Mouse (Mus musculus) kidney, embryonic 15.5 days (tissue): ENCODE measurements around the gene Eras. TPM values are rescaled to one million over a fixed set of nuclear protein-coding genes. Genes with fewer than 3 reads are reported as not detected.
"Not testable (repeated sequence)": the region's sequence is repeated elsewhere in the genome, so short reads cannot be mapped to it uniquely, and the experiment has no call there.

Source experiments
- ATAC-seq: fragments of 200-750 bp; cut with Nextera tagmentation; replicated peaks from 2 replicates; pipeline ENCODE4 v1.8.0; 2017; ENCODE audit warnings: moderate TSS enrichment; ENCODE audit not compliant: low FRiP score
- H3K27ac ChIP-seq: fragments of 300-500 bp; sonication (generic); 2 replicates; pipeline ENCODE4 v1.5.1; 2015; ENCODE audit warnings: mild to moderate bottlenecking, inconsistent platforms
- H3K27me3 ChIP-seq: fragments of 300-500 bp; sonication (generic); 2 replicates; pipeline ENCODE4 v1.6.1; 2015; ENCODE audit warnings: inconsistent platforms
- H3K36me3 ChIP-seq: fragments of 300-500 bp; sonication (generic); 2 replicates; pipeline ENCODE4 v1.6.1; 2015; ENCODE audit warnings: inconsistent platforms
- H3K4me1 ChIP-seq: fragments of 300-500 bp; sonication (generic); 2 replicates; pipeline ENCODE4 v1.6.1; 2015; ENCODE audit warnings: inconsistent platforms
- H3K4me2 ChIP-seq: fragments of 300-500 bp; sonication (generic); 2 replicates; pipeline ENCODE4 v1.6.1; 2015; ENCODE audit warnings: moderate library complexity, mild to moderate bottlenecking, inconsistent platforms
- H3K4me3 ChIP-seq: fragments of 300-500 bp; sonication (generic); replicated peaks from 2 replicates; pipeline ENCODE4 v1.5.1; 2015; ENCODE audit warnings: mild to moderate bottlenecking, inconsistent platforms
- H3K9ac ChIP-seq: fragments of 300-500 bp; sonication (generic); 2 replicates; pipeline ENCODE4 v1.6.1; 2015; ENCODE audit warnings: mild to moderate bottlenecking, inconsistent platforms
- H3K9me3 ChIP-seq: fragments of 300-500 bp; sonication (generic); replicated peaks from 2 replicates; pipeline ENCODE4 v1.6.1; 2016; ENCODE audit warnings: inconsistent platforms
- WGBS: fragments of 180-500 bp; shearing (Covaris S2); methylation state at CpG from one replicate; pipeline ENCODE4 v1.1.7; 2015; ENCODE audit warnings: mixed read lengths; 5-methylcytosine and 5-hydroxymethylcytosine counted together
- polyA plus RNA-seq: library from polyadenylated mRNA; unstranded; fragments of >200 nt; fragmentation: Nextera tagmentation; extraction: Ambion mirVana; gene quantifications from 2 replicates; pipeline ENCODE4 v1.2.1, GENCODE M21; 2015

The Eras gene
- polyA plus RNA-seq, 1 experiment from 2014 or later: not detected

DNA sequence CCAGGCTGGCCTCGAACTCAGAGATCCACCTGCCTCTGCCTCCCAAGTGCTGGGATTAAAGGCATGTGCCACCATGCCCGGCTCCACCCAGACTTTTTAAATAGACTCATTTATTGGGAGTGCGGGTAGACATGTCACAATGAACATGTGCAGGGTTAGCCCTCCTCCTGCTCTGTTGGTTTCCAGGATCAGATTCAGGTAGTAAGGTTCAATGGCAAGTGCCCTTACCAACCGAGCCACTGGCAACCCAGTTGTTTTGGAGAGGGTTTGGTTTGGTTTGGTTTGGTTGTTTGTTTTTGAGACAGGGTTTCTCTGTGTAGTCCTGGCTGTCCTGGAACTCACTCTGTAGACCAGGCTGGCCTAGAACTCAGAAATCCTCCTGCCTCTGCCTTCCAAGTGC lies 19.2 kb downstream of the Eras start, which contains the start of gene Gm10490:
TSS of gene Gm10490 (plus strand) at position 301 of the 400 bp plus-strand sequence.
- H3K27ac ChIP-seq, H3K4me2 ChIP-seq, H3K9me3 ChIP-seq, H3K27me3 ChIP-seq, H3K4me3 ChIP-seq, H3K4me1 ChIP-seq, ATAC-seq, H3K9ac ChIP-seq: not testable (repeated sequence)
- WGBS: 91% methylated on average over 4 of the region's 4 CpGs
- peaks cover 19% of the 10 kb centered on the region for H3K36me3 ChIP-seq

DNA sequence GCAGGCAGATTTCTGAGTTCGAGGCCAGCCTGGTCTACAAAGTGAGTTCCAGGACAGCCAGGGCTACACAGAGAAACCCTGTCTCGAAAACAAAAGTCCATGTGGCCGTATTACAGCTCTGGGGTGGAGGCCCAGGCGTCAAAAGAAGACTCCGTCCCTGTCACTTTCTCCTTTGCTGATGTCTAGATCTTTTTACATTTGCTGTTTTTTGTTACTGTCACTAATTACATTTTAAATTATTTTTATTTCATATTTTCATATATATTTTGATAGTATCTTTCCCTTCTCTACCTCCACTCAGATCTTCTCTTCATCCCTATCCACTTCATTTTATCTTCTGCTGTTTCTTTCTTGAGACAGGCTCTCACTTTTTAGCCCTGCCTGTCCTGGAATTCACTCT lies 20.7 kb downstream of the Eras start, which contains the start of gene Gm10491:
TSS of gene Gm10491 (minus strand) at position 101 of the 400 bp plus-strand sequence.
- no peaks in the 10 kb centered on the region for H3K27me3 ChIP-seq
- no peak for ATAC-seq
- no peaks in the 10 kb centered on the region for H3K4me1 ChIP-seq
- peaks cover 27% of the 10 kb centered on the region for H3K36me3 ChIP-seq
- H3K27ac ChIP-seq: no peak within 1 kb of the TSS
- H3K4me3 ChIP-seq: no peak within 1 kb of the TSS
- H3K9me3 ChIP-seq: no peaks in the 10 kb centered on the region
- H3K4me2 ChIP-seq: no peak within 1 kb of the TSS
- 85% methylated on average over 5 of the region's 5 CpGs for WGBS
- no peak within 1 kb of the TSS for H3K9ac ChIP-seq

DNA sequence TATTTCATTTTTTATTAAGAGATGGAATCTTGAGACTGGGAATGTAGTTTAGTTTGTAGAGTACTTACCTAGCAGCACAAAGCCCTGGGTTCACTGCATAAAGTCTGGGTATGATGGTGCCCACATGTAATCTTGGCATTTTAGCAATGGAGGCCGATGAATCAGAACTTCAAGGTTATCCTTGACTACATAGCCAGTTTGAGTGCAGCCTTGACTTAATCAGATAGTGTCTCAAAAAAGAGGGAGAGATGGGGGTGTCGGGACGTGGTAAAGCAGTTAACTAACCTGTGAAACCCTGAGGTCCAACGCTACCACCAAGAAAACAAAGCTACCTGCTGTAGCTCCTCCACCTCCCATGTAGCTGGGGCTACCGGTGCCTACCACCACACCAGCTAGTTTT lies 24.0 kb downstream of the Eras start:
- ATAC-seq: no peak
- Histone ChIP-seq H3K9me3 (no peaks in the 10 kb centered on the region), H3K36me3 (peaks cover 27% of the 10 kb centered on the region), H3K4me2 (no peak overlapping the region), H3K27ac (no peak overlapping the region), H3K9ac (no peak overlapping the region), H3K4me3 (no peak overlapping the region), H3K27me3 (no peaks in the 10 kb centered on the region), H3K4me1 (0 out of 2 replicates have a peak, but pooled peaks cover 3% of the 10 kb centered on the region)
- WGBS: 94% methylated on average over 5 of the region's 5 CpGs

DNA sequence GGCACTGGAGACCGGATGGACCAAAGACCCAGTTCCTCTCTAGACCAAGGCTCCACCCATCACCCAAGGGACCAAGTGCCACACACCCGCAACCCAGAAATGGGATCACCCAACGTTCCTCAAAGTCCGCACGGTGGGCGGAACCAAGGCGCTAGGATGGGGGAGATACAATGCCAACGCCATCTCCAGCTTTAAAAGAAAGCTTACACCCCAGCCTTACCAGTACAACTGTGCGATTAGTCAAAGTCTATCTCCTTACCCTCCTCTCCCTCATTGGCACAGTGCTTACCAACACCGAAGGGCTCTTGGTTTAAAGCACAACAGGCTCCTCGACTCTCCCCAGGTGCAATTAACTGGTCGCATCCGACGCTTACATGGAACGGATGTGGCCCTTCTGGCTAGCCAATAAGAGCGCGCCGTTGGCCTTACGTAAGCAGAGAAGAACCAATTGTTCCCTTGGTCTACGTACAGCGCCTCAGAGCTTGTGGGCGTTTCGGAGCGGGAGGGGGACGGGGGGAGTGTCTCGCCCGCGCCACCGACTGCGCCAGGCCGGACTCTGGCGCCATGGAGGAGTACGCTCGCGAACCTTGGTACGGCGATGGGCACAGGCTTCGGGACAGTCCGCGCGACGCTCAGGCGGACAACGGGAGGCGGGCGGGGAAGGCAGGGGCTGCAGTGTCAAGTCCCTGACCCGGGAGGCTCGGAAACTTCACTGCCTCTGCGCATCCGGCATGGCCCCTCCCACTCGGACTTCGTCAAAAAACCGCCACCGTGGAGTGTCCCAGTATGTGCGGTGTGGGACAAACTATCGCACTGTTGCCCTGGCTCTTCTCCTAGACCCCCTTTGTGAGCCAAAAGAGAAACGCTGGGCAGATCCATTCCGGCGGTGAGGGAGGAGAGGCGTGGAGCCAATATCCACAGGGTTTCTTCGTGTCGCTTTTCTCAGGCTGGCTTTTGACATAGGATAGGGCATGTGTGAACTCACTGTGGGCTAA lies 29.2 kb downstream of the Eras start, which contains the start of the genes Pqbp1 and Timm17b:
TSS of gene Pqbp1 (minus strand) at position 390 of the 995 bp plus-strand sequence.
TSS of gene Timm17b (plus strand) at position 478 of the 995 bp plus-strand sequence.
- Histone ChIP-seq H3K9me3 (no peaks in the 10 kb centered on the region), H3K27ac (peak within 1 kb of the TSS; percentile 88), H3K4me3 (peak within 1 kb of the TSS; percentile 67), H3K9ac (peak within 1 kb of the TSS; percentile 50), H3K4me2 (peak within 1 kb of the TSS; percentile 58), H3K27me3 (no peaks in the 10 kb centered on the region), H3K4me1 (0 out of 2 replicates have a peak, but pooled peaks cover 9% of the 10 kb centered on the region), H3K36me3 (peaks cover 27% of the 10 kb centered on the region)
- peak; percentile 99 for ATAC-seq
- WGBS: 21% methylated on average over 62 of the region's 62 CpGs

DNA sequence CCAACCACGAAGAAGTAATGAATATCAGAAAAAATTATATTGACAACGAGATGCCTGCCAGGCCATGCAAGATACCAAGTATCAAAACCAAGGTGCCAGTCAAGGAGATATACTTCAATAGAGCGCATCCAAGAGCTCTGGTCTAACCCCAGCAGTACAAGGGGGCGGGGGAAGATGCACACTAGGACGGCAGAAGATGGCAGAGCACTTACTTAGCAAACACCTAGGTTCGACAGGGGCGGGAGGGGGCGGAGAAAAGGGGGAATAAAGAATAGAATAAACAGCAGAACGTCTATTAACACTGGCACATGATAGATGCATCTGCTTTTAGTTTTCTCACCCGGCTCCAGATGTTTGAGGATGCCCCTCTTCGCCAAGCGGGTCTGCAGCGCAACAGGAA lies 30.2 kb downstream of the Eras start:
- Histone ChIP-seq H3K27ac (peak overlapping the region; percentile 88; the same call in 1 of the 2 replicates), H3K4me3 (peak overlapping the region; percentile 67), H3K9ac (peak overlapping the region; percentile 50), H3K27me3 (no peaks in the 10 kb centered on the region), H3K9me3 (no peaks in the 10 kb centered on the region), H3K4me2 (peak overlapping the region; percentile 58), H3K36me3 (peaks cover 26% of the 10 kb centered on the region), H3K4me1 (0 out of 2 replicates have a peak, but pooled peaks cover 9% of the 10 kb centered on the region)
- no peak for ATAC-seq
- WGBS: 32% methylated on average over 13 of the region's 13 CpGs

DNA sequence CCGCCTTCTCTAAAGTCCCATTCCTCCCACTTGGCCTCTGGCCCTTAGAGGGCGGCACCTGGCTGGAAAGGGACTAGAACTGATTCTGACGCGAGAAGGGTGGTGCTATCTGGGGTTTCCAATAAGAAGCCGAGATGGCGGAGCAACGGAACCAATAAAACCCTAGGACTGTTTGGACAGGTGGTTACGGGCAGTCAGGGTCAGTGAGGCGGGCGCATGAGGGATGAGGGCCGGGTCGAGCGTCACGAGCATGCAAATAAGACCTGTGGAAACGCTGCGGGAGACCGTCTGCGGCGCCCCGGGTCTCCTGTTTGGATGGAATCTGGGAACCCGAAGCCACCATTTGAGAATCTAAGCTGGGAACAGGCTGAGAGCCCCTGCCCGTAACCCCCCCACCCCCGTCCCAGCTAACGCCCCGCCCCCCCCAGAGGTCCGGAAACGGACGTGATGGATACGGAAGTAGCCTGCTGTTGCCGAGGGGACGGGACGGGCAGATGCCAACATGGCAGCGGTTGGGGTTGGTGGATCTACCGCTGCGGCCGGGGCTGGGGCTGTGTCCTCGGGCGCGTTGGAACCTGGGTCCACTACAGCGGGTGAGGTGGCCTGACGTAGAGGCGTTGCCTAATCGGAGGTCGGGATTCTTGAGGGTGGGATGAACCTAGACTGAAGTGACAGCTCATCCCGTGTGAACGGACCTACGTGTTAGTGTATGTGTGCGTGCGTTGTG lies 44.4 kb downstream of the Eras start, which contains the start of gene Slc35a2:
TSS of gene Slc35a2 (plus strand) at position 188 of the 727 bp plus-strand sequence.
- H3K4me1 ChIP-seq: peaks cover 12% of the 10 kb centered on the region; the same call in 1 of the 2 replicates
- peak within 1 kb of the TSS; percentile 58 for H3K4me2 ChIP-seq
- no peaks in the 10 kb centered on the region for H3K27me3 ChIP-seq
- peak within 1 kb of the TSS; percentile 38; the same call in 1 of the 2 replicates for H3K9ac ChIP-seq
- H3K4me3 ChIP-seq: peak within 1 kb of the TSS; percentile 63
- peak within 1 kb of the TSS; percentile 90 for H3K27ac ChIP-seq
- peaks cover 11% of the 10 kb centered on the region; the same call in 1 of the 2 replicates for H3K36me3 ChIP-seq
- H3K9me3 ChIP-seq: no peaks in the 10 kb centered on the region
- 14% methylated on average over 49 of the region's 49 CpGs for WGBS
- ATAC-seq: peak; percentile 95

DNA sequence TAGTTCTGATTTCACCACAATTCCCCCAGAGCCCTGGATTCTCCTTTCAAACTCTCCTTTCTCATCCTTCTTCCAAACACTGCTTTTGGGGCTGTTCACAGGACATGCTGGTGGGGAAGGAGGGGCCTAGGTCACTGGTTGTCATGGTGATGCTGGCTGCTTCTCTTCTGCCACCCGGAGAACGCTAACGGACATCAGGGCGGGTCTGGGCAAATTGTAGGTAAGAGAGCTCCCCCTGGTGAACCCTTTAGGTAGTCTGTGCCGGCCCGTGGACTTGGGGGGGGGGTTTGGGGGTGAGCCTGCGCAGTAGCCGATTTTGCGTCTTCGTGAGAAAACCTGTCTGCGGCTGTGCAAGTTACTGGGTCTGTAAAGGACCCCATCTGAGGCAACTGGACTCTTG lies 48.6 kb downstream of the Eras start:
- Histone ChIP-seq H3K4me3 (peak overlapping the region; percentile 14; the same call in 1 of the 2 replicates), H3K27me3 (no peaks in the 10 kb centered on the region), H3K4me2 (peak overlapping the region; percentile 85), H3K27ac (no peak overlapping the region), H3K9ac (no peak overlapping the region), H3K9me3 (no peaks in the 10 kb centered on the region), H3K36me3 (no peaks in the 10 kb centered on the region), H3K4me1 (peaks cover 14% of the 10 kb centered on the region; the same call in 1 of the 2 replicates)
- 16% methylated on average over 11 of the region's 11 CpGs for WGBS
- ATAC-seq: peak; percentile 34; the same call in 1 of the 2 replicates

DNA sequence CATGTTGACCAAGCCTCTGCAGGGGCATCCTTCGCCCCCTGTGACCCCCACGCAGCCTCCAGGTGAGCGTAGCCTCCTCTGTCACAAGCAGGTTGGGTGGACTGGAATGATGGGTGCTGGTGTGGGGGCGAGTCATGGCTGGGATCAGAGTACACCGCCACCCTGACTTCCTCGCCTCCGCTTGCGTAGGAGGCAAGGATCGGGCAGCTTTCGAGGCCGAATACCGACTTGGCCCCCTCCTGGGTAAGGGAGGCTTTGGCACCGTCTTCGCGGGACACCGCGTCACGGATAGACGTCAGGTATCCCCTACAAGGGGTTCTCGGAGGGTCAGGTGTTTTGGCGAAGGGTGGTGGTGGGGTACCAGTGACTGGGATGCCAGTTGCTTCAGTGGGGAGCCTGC lies 49.9 kb downstream of the Eras start:
- peaks cover 11% of the 10 kb centered on the region; the same call in 1 of the 2 replicates for H3K4me1 ChIP-seq
- peak overlapping the region; percentile 85 for H3K4me2 ChIP-seq
- no peaks in the 10 kb centered on the region for H3K9me3 ChIP-seq
- ATAC-seq: peak; percentile 41
- no peaks in the 10 kb centered on the region for H3K27me3 ChIP-seq
- H3K36me3 ChIP-seq: peaks cover 12% of the 10 kb centered on the region; the same call in 1 of the 2 replicates
- no peak overlapping the region for H3K27ac ChIP-seq
- 18% methylated on average over 21 of the region's 21 CpGs for WGBS
- H3K4me3 ChIP-seq: peak overlapping the region; percentile 51
- H3K9ac ChIP-seq: peak overlapping the region; percentile 49; the same call in 1 of the 2 replicates

DNA sequence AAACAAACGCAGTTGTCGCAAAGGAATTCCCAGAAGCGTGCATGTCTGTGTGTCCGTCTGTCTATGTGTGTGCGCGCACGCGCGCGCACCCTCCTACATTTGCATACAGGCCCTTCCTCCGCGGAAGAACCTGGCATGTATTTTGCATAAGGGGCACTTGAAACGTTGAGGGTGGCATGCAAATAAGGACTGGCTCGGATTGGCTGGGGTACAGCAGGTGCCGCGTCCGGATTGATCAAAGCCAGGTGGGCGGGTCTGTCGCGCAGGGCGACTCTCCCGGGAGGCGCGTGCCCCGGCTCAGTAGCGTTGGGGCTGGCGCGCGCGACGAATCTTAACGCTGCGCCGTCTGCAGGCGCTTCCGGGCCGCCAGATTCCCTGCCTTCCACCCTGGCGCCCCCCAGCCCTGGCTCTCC lies 50.4 kb downstream of the Eras start, which contains the start of gene Pim2:
TSS of gene Pim2 (plus strand) at position 256 of the 413 bp plus-strand sequence.
- 16% methylated on average over 30 of the region's 38 CpGs for WGBS

More for the DNA sequence above, 50.4 kb downstream of the Eras start, which contains the start of gene Pim2:
- Histone ChIP-seq H3K9ac (peak within 1 kb of the TSS; percentile 49; the same call in 1 of the 2 replicates), H3K9me3 (no peaks in the 10 kb centered on the region), H3K27ac (no peak within 1 kb of the TSS), H3K4me3 (peak within 1 kb of the TSS; percentile 51), H3K27me3 (no peaks in the 10 kb centered on the region), H3K4me2 (peak within 1 kb of the TSS; percentile 85), H3K4me1 (peaks cover 11% of the 10 kb centered on the region; the same call in 1 of the 2 replicates), H3K36me3 (peaks cover 16% of the 10 kb centered on the region)
- ATAC-seq: peak; percentile 95
